Mouse (Mus musculus): ENCODE measurements around the gene Olfr389.

Olfr389 gene

GRCm38 (mm10) chr11:73780613-73781012 is at the start of gene Olfr389:
Olfr389 (minus strand) TSS chr11:73780713.
- DNase-seq (ENCODE audit: low spot score in 2 of 2), result no peak

GRCm38 (mm10) chr11:73816949-73817348 is 36.4 kb upstream of the Olfr389 start, which contains the start of gene Olfr392:
Olfr392 (minus strand) TSS chr11:73817049.
- DNase-seq (ENCODE audit: low spot score in 2 of 2), result no peak

GRCm38 (mm10) chr11:73802952-73803351 is 22.4 kb upstream of the Olfr389 start, which contains the start of gene Olfr391-ps:
Olfr391-ps (minus strand) TSS chr11:73803052.
- DNase-seq (ENCODE audit: low spot score in 2 of 2), result no peak

- no peak for DNase-seq (ENCODE audit: low spot score in 2 of 2)
These were observed 2.2 kb upstream of the Olfr389 start, which contains the start of gene Olfr390 for GRCm38 (mm10) chr11:73782664-73783063. Olfr390 (plus strand) TSS chr11:73782964.

- DNase-seq (ENCODE audit: low spot score in 2 of 2), result no peak
These were observed 21.4 kb downstream of the Olfr389 start for GRCm38 (mm10) chr11:73759115-73759514.

All from frontal cortex, postnatal 25 days (tissue).